Mouse (Mus musculus): ENCODE data around the gene Gm11985. TPM values are rescaled to one million over a fixed set of nuclear protein-coding genes. Genes with fewer than 3 reads are reported as not detected.
A peak's percentile ranks its signal among the peaks of the same experiment; 100 is the strongest.

Gm11985 gene
- polyA plus RNA-seq, 2 experiments: not detected

- Histone ChIP-seq H3K4me2 (ENCODE audit: low read depth) (no peak overlapping the region), H3K4me3 (ENCODE audit: insufficient read depth in 1 of 2, low read depth in 2 of 2, low read length in 2 of 2) (no peak overlapping the region), H3K9me3 (ENCODE audit: control insufficient read depth, low read length) (no peaks in the 10 kb centered on the region), H3K4me1 (replicated peaks; ENCODE audit: control insufficient read depth in 2 of 2, insufficient read depth in 2 of 2, low read length in 1 of 2) (peaks cover 0 to 9% of the 10 kb centered on the region in 2 experiments; a peak in 1 of 4 replicates), H3K36me3 (replicated peaks; ENCODE audit: control insufficient read depth, insufficient read depth, low read depth) (no peaks in the 10 kb centered on the region), H3K27ac (no peak overlapping the region), H3K27me3 (ENCODE audit: control insufficient read depth, insufficient read depth, low read length) (no peaks in the 10 kb centered on the region), H3K9ac (replicated peaks) (no peak overlapping the region)
- WGBS (ENCODE audit: insufficient replicate concordance): 15% methylated on average over 4 of the region's 4 CpGs
- DNase-seq (ENCODE audit: low read depth in 3 of 3, low spot score in 3 of 3): no peak
- ATAC-seq (ENCODE audit: insufficient read depth): peak; percentile 41; the same call in 1 of the 2 replicates
- TF ChIP-seq CTCF (IDR thresholded peaks at IDR 0.05; ENCODE audit: low read depth): no peak
- TF ChIP-seq EP300 (IDR thresholded peaks at IDR 0.05; ENCODE audit: low read depth): no peak
These were observed 43.1 kb downstream of the Gm11985 start for GRCm38 (mm10) chr11:7145221-7145620.

- Histone ChIP-seq H3K9me3 (ENCODE audit: control insufficient read depth, low read length) (no peaks in the 10 kb centered on the region), H3K4me1 (replicated peaks; ENCODE audit: control insufficient read depth in 2 of 2, insufficient read depth in 2 of 2, low read length in 1 of 2) (peaks cover 0 to 9% of the 10 kb centered on the region in 2 experiments; a peak in 1 of 4 replicates), H3K4me3 (ENCODE audit: insufficient read depth in 1 of 2, low read depth in 2 of 2, low read length in 2 of 2) (no peak overlapping the region), H3K9ac (replicated peaks) (no peak overlapping the region), H3K27me3 (ENCODE audit: control insufficient read depth, insufficient read depth, low read length) (no peaks in the 10 kb centered on the region), H3K4me2 (ENCODE audit: low read depth) (no peak overlapping the region), H3K27ac (no peak overlapping the region), H3K36me3 (replicated peaks; ENCODE audit: control insufficient read depth, insufficient read depth, low read depth) (no peaks in the 10 kb centered on the region)
- DNase-seq (ENCODE audit: low read depth in 3 of 3, low spot score in 3 of 3) (no peak), ATAC-seq (ENCODE audit: insufficient read depth) (no peak)
- no peak for TF ChIP-seq EP300 (IDR thresholded peaks at IDR 0.05; ENCODE audit: low read depth)
- peak; percentile 71 for TF ChIP-seq CTCF (IDR thresholded peaks at IDR 0.05; ENCODE audit: low read depth)
- 73% methylated on average over 11 of the region's 11 CpGs for WGBS (ENCODE audit: insufficient replicate concordance)
These were observed 44.0 kb downstream of the Gm11985 start for GRCm38 (mm10) chr11:7144369-7144768.

- Histone ChIP-seq H3K27me3 (ENCODE audit: control insufficient read depth, insufficient read depth, low read length) (no peaks in the 10 kb centered on the region), H3K4me2 (ENCODE audit: low read depth) (no peak overlapping the region), H3K9ac (replicated peaks) (no peak overlapping the region), H3K27ac (no peak overlapping the region), H3K36me3 (replicated peaks; ENCODE audit: control insufficient read depth, insufficient read depth, low read depth) (no peaks in the 10 kb centered on the region), H3K9me3 (ENCODE audit: control insufficient read depth, low read length) (no peaks in the 10 kb centered on the region), H3K4me3 (ENCODE audit: insufficient read depth in 1 of 2, low read depth in 2 of 2, low read length in 2 of 2) (no peak overlapping the region), H3K4me1 (replicated peaks; ENCODE audit: control insufficient read depth in 2 of 2, insufficient read depth in 2 of 2, low read length in 1 of 2) (peaks cover 0 to 7% of the 10 kb centered on the region in 2 experiments; a peak in 1 of 4 replicates)
- TF ChIP-seq EP300 (IDR thresholded peaks at IDR 0.05; ENCODE audit: low read depth) (no peak), CTCF (IDR thresholded peaks at IDR 0.05; ENCODE audit: low read depth) (no peak)
- WGBS (ENCODE audit: insufficient replicate concordance): 51% methylated on average over 3 of the region's 3 CpGs
- DNase-seq (ENCODE audit: low read depth in 3 of 3, low spot score in 3 of 3) (peak; percentile 15 to 19 (median 17)), ATAC-seq (ENCODE audit: insufficient read depth) (no peak)
These were observed 45.6 kb downstream of the Gm11985 start for GRCm38 (mm10) chr11:7142725-7143124.

GRCm38 (mm10) chr11:7140449-7140848 lies 47.9 kb downstream of the Gm11985 start:
- Histone ChIP-seq H3K4me2 (ENCODE audit: low read depth) (no peak overlapping the region), H3K36me3 (replicated peaks; ENCODE audit: control insufficient read depth, insufficient read depth, low read depth) (no peaks in the 10 kb centered on the region), H3K27me3 (ENCODE audit: control insufficient read depth, insufficient read depth, low read length) (no peaks in the 10 kb centered on the region), H3K4me3 (ENCODE audit: insufficient read depth in 1 of 2, low read depth in 2 of 2, low read length in 2 of 2) (no peak overlapping the region), H3K4me1 (replicated peaks; ENCODE audit: control insufficient read depth in 2 of 2, insufficient read depth in 2 of 2, low read length in 1 of 2) (peaks cover 0 to 9% of the 10 kb centered on the region in 2 experiments; a peak in 2 of 4 replicates), H3K9ac (replicated peaks) (no peak overlapping the region), H3K27ac (no peak overlapping the region), H3K9me3 (ENCODE audit: control insufficient read depth, low read length) (no peaks in the 10 kb centered on the region)
- no peak for DNase-seq (ENCODE audit: low read depth in 3 of 3, low spot score in 3 of 3)
- WGBS (ENCODE audit: insufficient replicate concordance): 64% methylated on average over 3 of the region's 3 CpGs
- TF ChIP-seq EP300 (IDR thresholded peaks at IDR 0.05; ENCODE audit: low read depth) (no peak), CTCF (IDR thresholded peaks at IDR 0.05; ENCODE audit: low read depth) (peak; percentile 66)
- no peak for ATAC-seq (ENCODE audit: insufficient read depth)

GRCm38 (mm10) chr11:7138370-7138769 lies 50.0 kb downstream of the Gm11985 start:
- Histone ChIP-seq H3K9ac (replicated peaks) (no peak overlapping the region), H3K4me1 (replicated peaks; ENCODE audit: control insufficient read depth in 2 of 2, insufficient read depth in 2 of 2, low read length in 1 of 2) (peaks cover 0 to 6% of the 10 kb centered on the region in 2 experiments; a peak in 2 of 4 replicates), H3K27ac (no peak overlapping the region), H3K9me3 (ENCODE audit: control insufficient read depth, low read length) (no peaks in the 10 kb centered on the region), H3K36me3 (replicated peaks; ENCODE audit: control insufficient read depth, insufficient read depth, low read depth) (no peaks in the 10 kb centered on the region), H3K4me3 (ENCODE audit: insufficient read depth in 1 of 2, low read depth in 2 of 2, low read length in 2 of 2) (no peak overlapping the region), H3K27me3 (ENCODE audit: control insufficient read depth, insufficient read depth, low read length) (no peaks in the 10 kb centered on the region), H3K4me2 (ENCODE audit: low read depth) (no peak overlapping the region)
- WGBS (ENCODE audit: insufficient replicate concordance): 44% methylated on average over 8 of the region's 8 CpGs
- ATAC-seq (ENCODE audit: insufficient read depth) (peak; percentile 56; the same call in 1 of the 2 replicates), DNase-seq (ENCODE audit: low read depth in 3 of 3, low spot score in 3 of 3) (no peak)
- TF ChIP-seq EP300 (IDR thresholded peaks at IDR 0.05; ENCODE audit: low read depth) (no peak), CTCF (IDR thresholded peaks at IDR 0.05; ENCODE audit: low read depth) (no peak)
